Mouse (Mus musculus) thymus, postnatal 36 days (tissue): Measurements from ENCODE around the gene Tnik.
A peak's percentile ranks its signal among the peaks of the same experiment; 100 is the strongest.

Experiments
- DNase-seq, 2 experiments: peaks; one replicate each; pipeline ENCODE4 v3.0.0; 2022; ENCODE audit warnings: mixed read lengths in 2 of 2

Gene Tnik

DNA sequence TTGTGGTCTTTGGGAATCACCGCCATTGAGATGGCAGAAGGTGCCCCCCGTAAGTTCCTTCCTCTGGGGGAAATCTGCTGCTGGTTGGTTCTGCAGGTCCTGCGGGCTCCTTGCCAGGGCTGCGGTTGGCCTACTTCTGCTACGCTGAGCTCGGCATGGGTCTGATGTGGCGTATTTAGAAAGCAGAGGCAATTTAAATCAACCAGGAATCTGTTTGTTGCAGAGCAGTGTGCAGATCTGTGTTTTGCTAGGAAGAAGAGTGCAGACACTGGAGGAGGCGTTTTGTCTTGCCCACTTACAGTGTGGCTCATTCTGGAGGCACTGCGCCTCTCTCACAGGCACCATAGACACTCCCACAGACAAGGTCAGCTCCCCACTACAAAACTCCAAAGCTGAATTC lies 291.9 kb downstream of the Tnik start:
- peak; percentile 31 to 50 for DNase-seq

DNA sequence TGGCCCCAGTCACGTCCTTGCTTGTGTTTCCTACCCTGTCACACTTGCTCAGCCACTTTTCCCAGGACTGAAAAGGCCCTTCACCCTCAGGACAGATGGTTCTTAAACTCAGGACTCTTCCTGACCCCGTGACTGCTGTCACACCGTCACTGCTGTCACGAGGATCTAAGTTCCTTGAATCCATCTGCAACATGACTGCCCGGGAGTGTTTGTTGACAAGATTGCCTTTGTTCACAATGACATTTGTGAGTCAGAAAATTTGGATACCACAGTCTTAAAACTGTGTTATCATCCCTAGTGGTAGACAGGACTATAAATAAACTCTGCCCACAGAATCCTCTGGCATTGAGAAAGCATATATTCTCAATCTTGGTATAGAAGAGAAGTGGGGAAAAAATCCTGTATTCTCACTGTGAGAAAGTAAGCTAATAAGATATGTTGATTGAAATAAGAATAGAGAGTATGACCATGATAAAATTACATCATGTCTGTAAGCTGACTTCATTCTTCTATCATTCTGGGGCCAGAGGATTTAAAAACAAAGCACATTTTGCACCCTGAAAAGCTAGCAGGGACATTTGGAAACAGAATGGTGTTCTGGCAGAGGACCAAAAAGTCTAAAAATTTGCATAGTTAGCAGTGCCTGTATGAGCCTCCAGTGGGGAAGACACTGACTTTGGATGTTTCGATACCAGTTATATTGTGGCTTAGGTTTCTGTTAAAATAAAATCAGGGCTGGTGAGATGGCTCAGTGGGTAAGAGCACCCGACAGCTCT lies 293.0 kb downstream of the Tnik start:
- DNase-seq = no peak

DNA sequence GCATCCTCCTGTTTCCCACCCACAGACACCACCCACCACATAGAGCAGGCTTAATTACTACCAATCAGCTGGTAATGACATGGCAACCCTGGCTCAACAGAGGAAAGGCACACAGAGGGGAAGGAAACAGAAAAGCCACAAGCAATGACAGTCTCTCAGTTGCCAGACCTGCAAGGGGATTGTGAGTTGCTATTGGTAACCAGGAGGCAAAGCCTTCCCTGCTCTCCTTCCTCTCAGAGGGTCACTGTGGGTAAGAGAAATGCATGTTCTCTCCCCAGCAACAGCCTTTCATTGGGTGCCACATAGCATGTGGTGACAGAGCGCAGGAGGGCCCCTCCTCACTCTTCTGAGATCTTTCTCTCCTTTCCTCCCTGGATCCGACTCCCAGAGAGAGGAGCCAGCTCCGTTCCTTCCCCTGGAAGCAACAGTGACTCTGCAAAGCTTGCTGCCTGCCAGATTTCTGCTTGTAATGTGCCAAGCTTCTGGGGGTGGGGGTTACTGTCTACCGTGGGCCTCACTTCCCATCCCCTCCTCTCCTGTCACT lies 295.4 kb downstream of the Tnik start:
- DNase-seq = no peak

DNA sequence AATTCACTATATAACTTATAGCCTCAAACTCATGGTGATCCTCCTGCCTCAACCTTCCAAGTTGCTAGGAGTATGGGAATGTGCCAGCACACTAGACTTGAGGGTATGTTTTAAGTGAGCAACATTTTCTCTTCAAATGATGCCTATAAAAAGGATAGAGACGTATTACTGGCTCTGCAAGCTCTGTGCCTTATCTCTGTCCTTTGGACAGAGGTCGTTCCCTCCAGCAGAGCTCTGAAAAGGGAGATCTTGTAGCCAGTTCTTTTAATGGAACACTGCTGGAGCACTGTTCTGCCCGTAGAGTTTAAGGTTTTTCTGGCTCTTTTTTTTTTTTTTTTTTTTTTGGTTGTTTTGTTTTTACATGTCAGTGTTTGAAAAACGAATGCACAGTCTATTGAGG lies 298.4 kb downstream of the Tnik start:
- no peak for DNase-seq

DNA sequence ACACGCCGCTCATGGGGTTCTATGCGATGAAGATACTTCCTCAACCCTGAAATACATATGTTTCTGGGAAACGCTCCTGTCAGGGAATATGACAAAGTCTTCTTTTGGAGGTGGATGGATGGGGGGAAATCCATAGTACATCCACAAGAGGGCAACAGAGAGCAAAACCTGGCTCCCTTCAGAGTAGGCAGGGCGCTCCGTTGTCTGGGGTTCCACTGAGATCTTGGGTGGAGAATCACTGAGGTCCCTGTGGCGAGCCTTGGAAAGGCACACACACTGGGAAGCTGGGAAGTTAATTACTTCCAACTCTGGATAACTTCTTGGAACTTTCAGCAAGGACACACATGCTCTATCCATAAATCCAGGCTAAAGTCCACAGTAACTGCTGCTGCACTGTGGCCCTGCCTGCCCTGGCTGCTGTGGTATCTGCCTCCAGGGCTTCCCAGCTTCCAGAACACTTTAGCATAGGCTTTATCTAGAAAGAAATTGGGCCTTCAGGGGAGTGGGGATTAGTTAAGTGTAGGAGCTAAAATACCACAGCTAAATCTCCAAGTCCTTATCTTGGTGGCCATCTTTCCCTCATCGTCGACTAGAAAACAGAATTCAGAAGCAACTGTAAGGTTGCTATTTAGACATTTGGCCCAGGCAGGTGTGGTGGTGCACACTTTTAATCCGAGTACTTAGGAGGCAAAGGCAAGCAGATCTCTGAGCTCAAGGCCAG lies 299.8 kb downstream of the Tnik start:
- peak; percentile 12 to 22 for DNase-seq

DNA sequence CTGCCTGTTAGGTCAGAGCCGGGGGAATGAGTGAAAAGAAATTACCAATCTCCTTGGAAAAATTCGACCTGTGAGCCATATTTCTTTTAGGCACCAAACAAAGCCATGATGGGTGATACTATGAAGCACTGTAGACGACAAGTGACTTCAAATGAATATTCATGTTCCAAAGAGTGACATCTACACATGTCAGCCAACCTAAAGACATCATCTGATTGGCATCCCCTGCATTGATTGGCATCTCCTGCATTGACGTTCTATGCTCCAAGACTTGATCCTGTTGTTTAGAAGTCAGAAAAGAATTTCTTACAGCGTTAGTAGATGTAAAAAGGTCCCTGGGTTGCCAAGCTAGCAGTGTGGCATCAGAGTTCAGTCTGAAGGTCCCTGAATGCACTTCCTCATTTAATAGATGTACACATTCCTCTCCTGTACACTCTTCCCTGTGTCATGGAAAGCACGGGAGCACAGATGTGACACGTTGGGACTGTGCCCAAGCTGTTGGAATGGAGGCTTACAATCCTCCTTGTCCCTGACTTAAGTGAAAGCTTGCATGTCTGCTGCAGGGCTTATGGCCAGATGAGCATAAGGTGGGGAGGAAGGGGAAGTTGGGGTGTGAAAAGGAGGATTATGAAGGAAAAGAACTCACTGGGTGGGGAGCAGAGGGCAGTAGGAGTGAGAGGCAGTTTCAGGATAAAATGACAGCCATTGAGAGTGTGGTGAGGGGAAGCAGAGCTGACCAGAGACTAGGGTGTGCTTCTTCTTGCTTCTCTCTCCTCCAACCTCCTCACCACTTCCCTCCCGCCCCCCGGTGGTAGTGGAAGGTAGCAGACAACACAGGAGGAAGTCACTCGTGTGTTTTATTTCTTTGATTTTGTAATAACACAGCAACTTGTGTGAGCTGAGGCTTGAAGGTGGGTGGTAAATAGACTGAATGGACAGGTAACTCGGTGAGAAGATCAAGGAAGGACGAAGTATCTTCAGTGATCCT lies 301.6 kb downstream of the Tnik start:
- no peak for DNase-seq

DNA sequence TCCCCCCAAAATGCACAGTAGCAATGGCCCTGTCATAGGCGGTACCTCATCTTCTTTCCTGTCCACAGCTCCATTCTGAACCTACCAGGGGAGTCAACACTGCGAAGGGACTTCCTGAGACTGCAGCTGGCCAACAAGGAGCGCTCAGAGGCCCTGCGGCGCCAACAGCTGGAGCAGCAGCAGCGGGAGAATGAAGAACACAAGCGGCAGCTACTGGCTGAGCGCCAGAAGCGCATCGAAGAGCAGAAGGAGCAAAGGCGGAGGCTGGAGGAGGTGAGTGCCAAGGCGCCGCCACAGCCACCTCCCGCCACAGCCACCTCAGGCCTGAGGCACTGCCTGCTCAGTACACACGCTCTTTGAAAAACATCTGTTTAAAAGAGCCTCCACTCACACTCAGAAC lies 314.3 kb downstream of the Tnik start:
- DNase-seq = no peak

DNA sequence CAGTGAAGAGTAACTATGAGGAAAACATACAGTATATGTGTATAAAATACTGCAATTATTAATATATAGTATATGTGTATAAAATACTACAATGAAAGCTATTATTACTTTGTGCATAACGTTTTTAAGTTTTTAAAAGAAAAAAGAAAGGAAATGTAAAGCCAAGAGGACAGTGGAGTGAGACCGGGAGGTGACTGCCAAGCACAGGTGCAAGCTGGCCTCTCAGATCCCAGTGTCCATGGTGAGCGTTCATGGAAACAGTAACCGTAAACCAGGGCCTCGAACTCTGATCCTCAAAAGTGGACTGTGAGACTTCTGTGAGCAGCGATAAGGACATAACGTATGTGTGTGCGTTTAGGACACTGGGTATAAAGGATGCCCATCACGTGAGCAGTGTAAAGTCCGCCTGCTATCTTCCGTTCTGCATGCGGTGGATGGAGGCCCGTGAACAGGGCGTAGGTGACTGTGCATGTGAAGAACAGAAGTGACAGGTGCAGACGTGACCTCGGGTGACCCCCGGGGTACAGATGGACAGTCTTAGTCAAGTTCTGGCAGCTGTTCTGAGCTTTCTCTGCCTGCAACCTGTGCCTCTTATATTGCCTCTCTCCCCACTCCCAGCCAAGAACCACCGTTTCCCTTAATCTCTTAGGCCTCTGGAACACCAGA lies 316.1 kb downstream of the Tnik start:
- DNase-seq = no peak

DNA sequence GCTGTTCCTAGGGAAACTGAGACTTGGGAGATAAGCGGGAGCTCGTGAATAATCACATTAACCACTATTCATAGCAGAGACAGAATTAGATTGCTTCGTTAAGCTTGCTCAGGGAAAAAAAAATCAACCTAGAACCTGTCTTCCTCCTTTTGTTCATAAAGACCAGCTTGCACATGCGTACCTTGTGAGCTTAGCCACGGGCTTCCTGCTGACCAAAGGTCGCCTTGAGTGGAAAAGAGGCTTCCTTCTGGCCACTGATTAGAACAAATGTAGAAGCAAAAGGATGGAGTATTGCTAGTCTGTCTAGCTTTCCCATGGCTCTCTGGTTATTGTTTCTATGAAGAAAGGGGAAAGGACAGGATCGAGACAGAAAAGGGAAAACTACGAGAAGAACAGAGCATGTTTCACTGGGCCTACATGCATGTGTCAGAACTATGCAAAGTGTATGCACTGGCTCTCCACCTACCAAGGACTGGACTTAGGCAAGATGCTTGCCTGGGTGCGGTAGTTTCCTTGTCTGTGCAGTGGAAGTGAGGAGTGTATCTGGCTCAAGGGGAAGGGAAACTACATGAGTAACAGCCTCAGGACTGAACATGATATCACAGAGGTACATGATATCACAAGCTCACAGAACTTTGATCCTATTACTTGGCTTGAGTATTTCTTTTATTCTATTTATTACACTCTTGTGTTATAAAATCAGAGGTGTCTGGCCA lies 322.9 kb downstream of the Tnik start:
- DNase-seq = no peak

DNA sequence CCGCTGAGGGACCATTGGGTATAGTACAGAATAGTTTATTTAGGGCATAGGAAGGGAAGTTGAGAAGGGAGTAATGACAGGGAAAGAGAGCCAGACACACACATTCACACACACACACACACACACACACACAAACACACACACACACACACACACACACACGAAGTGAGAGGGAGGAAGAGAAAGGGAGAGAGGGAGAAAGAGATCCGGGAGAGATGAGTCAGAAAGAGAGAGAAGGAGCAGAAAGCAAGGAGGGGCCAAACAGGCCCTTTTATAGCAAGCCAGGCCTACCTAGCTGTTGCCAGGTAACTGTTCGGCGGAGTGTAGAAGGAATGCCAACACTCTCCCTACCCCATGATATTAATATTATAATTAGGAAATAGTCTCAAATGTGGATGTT lies 324.8 kb downstream of the Tnik start:
- DNase-seq = no peak

DNA sequence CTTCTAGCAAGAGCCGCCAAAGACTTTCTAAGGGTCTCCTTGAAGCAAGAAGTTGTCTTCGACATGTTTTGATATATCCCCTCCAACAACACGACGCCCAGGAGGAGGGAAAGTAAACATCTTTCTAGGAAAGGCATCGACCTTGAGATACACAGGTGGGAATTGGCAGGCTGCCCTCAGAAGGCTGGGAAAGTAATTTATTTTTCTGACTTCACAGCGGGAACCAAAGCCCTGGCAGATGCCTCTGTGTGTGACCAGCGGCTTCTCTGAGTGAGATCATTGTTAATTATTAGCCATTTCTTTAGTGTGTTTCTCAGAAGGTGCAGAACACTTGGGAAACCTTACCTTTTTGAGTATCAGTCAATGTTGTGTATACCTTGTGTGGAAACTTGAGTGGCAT lies 328.3 kb downstream of the Tnik start:
- DNase-seq = no peak

DNA sequence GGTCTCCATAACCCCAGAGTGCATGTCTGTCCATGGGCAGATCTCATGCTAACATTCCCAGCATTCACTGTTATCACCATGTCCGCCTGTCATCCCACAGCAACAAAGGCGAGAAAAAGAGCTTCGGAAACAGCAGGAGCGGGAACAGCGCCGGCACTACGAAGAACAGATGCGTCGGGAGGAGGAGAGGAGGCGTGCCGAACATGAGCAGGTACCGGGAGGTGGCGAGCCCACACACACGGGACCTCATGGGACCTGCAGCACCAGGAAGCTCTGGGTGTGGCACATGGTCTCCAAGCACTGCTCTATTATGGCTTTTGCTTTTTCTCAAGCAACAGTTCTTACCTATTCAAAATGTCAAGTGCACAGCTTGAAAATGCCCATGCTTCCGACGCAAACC lies 330.9 kb downstream of the Tnik start:
- DNase-seq = no peak

DNA sequence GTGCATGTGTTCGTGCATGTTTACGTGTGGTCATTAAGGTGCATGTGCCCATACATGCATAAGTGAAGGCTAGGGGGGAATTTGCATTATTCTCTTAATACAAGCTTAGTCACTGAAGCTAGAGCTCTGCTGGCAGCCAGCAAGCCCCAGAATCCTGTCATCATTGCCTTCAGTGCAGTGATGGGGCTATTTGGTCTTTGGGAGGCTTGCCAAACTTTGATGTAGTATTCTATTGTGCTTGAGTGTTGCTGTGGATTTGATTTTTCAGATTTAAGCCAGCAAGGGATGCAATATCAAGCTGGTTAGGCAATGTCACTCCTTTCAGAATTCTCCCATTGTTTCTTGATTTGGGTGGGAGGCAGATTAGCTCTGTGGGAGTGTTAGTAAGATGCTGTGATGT lies 336.5 kb downstream of the Tnik start:
- no peak for DNase-seq

DNA sequence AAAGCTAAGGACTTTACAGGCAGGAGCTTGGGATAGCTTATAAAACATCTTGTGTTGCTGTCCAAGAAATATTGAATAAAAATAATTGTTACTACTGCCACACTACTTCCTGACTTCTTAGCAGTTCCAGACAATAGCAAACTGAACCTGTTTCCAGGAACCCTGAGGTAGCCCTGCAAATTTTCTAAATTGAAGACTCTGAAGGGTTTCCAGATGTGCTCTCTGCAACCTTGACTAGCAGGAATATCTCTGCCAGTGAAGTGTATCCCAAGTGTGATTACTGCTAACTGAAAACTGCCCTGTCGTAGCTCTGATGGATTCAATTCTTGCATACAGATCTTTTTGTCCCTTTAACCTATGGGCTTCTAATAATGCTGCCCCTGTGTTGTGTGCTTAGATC lies 343.7 kb downstream of the Tnik start:
- DNase-seq = no peak

DNA sequence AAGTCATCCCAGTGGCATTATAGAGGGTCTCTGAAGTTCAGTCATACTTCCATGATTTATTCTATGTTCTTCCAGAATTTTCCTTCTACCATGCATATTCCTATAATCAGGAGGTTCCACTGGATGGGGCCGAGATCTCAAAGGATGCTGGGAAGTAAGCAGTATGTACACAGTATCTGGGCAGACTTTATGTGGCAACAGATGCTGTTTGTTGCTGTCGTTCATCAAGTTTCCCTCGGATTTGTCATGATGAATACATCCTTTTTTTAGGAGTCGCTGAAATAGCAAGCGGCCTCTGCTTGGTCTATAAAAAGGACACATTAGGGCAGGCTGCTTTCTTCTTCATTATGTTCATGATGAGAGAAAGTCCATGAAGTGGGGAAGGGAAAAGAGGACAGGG lies 349.3 kb downstream of the Tnik start:
- no peak for DNase-seq

DNA sequence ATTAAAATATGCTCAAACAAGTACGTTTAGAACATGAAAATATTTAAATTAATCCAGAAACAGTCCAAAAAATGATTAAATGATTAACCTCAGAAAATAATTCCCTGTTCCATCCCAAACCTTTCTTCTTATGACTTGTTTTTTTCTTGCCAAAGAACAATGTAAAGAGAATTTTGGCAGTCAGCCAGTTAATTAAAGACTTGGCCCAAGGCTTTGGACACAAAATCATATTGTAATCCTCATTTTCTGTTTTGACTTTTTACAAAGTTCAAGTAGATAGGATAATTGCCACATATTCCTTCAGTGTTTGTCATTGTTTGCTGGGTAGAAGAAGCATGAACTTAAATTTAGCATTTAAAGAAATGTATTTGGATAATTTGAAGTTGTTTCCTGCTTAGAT lies 353.4 kb downstream of the Tnik start:
- no peak for DNase-seq

DNA sequence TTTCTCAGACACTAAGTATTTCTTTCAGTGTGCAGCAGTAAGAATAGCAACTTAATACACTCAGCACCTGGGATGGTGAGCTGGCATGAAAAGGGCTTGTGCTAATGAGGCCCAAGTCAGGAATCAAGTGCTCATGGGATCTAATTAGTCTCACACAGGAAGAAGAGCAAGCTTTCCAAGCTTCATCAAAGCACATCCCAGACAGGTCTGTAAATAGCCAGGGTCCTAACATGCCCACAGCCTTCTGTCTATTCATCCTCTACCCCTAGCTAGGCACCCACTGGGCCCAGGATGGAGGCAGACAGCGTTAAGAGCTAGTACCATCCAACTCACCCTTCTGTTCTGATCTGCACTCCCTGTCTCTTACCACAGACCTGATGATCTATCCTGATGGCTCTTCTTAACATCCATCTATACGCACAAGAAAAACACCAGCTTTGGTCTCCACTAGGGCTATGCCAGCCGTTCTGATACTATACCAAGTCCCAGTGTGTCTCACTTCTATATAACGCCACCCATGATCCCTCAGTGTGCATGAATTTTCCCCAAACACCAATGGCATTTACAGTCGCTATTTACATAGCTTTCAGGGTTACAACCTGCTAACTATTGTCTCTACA lies 354.1 kb downstream of the Tnik start:
- no peak for DNase-seq

DNA sequence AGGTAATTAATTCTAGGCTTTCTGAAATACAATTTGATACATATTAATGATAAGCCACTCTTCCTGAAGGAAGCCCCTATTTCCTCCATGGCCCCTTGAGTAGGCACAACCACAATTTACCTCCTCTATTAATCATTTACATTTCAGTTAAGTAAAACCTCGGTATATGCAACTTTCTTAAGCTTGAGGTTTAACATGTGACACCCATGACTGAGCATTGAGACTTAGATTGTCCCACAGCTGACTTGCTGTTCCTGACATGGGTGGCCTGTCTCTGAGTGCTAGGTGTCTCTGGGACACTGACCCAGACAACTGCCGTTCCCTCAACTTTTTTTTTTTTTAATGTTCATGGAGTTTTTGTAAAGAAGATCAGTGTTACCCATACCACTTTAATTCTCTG lies 358.8 kb downstream of the Tnik start:
- no peak for DNase-seq

DNA sequence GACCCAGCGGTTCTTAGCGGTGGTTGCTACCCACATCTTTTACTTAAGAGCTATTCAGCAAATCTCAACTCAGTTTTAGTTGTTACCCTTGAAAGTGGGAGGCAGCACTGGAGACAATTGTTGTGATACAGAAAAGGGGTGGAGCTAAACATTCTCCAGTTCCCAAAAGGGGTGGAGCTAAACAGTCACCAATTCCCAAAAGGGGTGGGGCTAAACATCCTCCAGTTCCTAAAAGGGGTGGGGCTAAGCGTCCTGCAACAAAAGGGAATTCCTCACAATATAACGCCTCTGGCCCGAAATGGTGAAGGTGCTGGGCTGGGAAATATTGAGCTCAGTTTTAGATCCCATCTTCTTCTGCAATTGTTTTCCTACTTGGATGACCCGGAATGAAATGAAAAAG lies 363.8 kb downstream of the Tnik start:
- no peak for DNase-seq

DNA sequence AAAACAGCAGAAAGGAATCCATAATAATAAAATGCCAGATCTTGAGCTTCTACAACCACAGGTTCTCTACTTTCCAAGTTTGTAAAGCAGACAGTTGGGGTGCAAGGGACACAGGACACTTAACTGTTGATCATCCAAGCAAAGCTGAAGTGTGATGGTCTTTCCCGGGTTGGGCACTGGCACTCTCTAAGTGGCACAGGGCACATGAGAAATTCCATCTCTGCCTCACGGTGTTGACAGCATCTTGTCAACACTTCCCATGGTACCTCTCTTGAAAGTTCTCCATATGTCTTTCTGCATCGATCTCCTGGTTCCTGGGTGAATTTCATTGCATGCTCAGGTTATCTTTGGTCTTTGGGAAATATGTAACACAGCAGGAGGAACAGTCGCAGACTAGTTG lies 373.8 kb downstream of the Tnik start:
- DNase-seq = no peak

DNA sequence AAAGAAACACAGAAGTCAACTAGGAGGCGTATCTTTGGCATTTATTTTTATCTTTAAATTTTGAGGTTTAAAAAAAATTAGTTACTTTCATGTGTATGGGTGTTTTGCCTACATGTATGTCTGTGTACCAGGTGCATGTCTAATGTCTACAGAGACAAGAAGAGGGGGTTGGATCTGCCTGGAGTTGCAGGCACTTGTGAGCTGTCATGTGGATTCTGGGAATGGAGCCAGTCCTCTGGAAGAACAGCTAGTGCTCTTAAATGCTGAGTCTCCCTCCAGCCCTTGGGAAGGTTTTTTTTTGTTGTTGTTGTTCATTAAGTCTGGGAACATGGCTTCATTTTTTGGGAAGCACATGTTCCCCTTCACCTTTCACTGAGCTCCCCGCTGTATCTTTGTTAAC lies 375.9 kb downstream of the Tnik start:
- no peak for DNase-seq
